Mouse (Mus musculus) T-helper 2 cell (primary cell): Measurements from ENCODE around the gene Tlcd2.

Source experiments
- in situ Hi-C: fragments of 300-600 bp; cut with MboI, MseI; formaldehyde crosslinking; loops from one replicate; pipeline ENCODE4 v1.15.1; 2025; ENCODE audit warnings: high pct_unique_total_duplicates

Tlcd2 gene

DNA sequence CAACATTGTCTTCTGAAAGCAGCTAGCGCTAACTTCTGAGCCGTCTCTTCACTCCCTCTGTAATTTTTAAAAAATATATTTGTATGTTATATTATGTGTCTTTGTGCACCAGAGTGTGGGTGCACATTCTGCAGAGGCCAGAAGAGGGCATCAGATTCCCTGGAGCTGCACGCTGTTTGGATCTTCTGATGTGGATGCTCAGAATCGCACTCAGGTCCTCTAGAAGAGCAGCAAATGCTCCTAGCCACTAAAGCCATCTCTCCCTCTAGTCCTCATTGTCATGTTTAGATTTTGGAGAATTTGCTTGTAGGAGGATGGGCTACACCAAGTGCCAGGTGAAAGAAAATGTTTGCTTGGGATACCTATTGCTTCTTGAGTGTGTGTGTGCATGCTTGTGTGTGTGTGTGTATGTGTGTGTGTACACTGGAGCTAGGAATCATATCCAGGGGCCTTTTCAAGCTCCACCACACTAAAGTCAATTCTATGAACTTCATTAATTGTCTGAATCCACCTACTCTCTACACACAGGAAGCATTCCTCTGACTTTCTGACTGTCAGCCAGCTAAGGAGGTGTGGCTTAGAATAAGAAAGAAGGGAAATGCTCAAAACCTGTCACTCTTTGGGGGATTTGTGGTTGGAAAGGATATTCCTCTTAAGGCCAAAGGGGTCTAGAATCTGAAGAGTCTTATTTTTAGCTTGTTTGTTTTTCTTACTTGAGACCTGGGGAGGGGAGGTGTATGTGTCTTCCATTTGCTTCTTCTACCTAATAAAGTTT, 5.4 kb downstream of the Tlcd2 start:
- in situ Hi-C loops, result no loop called here

DNA sequence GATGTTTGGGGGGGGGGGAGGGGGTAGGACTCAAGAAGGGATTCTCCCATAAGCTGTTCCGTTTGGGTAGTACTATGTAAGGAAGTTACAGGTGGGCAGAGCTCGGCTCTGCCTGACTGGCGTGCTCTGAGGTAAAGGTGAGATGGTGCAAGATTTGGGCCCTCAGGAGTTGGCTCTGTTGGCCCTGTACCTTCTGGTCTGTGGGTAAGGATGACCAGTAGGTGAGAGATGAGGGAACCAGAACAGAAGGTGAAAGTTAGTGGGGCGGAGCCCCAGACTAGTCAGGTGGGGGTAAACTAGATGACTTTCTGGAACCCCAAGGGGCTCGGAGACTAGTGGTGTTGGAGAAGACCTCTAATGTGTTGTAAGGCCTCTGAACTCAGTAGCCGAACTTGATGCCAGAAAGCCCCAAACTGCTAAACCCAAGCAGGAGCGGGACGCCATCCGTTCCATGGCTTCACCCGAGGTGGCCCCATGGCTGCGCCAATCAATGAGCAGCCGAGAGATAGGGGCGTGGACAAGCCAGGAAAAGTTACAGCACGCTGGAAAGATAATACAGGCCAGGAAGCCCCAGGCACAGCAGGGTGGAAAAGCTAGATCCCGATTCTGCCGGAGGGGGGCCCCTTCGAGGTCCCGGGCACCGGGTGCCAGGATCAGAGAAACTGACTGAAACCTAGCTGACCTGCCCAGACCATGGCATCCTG, 6.1 kb downstream of the Tlcd2 start:
- in situ Hi-C loops, result no loop called here

DNA sequence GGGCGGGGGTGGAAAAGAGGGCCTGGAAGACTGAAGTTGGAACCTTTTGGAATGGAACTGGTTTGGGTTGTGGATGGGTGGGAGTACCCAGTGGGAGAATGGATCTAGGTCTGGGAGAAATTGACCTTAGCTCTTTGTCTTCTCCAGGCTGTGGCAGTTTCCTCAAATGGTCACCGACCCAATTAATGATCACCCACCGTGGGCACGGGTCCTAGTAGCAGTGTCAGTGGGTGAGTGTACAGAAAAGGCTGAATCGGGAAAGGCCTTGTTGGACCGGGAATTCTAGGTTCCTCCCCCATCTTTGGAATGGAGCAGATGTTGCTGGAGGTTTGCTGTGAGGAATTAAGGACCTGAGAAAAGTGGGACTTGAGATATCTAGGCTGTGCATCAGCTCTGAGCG, 6.9 kb downstream of the Tlcd2 start:
- in situ Hi-C loops, result no loop called here

DNA sequence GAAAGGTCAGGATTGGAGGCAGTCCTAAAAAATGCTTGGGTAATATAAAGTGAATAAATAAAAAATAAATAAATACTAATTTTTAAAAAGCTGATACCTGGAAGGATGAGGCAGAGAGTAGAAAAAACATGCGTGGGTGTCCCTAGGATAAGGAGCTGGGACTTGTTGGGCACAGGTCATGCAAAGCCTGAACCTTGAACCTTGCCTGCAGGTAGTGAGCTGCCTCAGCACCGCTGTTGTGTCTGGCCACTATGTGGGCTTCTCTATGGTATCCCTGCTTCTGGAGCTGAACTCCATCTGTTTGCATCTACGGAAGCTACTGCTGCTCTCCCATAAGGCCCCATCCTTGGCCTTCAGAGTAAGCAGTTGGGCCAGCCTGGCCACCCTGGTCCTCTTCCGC, 7.7 kb downstream of the Tlcd2 start:
- in situ Hi-C loops, result no loop called here

DNA sequence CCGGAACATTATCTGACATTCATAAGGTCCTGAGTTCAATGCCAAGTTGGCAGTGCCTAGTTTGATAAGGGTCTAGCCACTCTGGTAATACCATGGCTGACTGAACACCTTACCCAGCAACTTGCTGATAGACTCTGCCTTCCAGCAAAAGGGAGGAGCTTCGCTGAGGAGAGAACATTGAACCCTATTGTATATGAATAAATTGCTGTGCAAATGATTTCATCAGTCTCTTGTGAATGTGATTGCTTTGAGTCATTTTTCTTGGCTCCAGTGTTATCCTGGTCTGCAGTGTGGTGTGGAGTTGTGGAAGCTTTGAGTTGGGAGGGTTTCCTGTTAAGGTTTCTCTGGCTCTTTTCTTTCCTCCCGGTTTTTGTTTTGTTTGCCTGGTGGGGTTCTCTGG, 9.2 kb downstream of the Tlcd2 start:
- in situ Hi-C loops, result no loop called here

DNA sequence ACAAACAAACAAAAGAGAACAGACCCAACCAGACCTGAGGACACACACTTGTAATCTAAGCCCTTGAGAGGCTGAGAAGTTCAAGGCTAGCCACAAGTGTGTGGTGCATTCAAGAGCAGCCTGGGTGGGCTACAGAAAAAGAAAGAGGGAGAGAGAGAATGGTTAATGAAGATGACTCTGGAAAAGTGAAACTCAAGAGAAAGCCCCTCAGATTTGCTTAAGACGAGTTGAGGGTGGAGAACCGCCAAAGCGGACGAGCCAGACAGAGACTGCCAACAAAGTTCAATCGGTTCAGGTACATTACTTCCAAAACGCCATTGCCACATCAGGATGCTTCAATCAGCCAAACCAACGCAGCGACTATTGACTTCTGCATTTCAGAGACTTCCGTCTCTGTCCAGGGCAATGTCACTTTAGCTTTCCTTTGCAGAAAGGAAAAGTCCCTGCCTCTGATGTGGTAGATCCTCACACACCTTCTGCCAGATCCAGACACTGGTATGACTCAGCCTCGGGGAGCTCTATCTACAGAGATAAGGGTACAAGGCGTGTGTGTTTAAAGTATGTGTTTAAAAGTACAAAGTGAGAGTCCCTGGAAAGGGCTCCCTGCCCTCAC, 11.1 kb downstream of the Tlcd2 start:
- in situ Hi-C loops, result no loop called here

DNA sequence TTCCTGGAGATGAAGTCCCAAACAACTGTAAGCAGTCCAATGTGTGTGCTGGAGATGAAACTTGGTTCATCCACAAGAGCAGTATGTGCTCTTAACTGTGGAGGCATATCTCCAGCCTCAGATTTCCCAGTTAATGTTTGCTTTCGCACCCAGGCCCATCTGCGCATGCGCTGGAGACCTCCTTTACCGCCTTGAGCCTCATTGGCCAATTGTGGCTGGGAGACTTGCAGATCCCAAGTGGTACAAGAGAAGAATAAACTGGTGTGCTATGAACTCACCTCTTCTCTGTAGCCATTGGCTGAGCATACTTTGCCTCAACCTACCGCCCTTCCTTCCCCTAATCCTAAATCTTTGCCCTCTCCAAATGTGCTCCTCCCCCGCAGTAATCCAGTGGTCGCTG, 11.9 kb downstream of the Tlcd2 start:
- in situ Hi-C loops, result no loop called here

DNA sequence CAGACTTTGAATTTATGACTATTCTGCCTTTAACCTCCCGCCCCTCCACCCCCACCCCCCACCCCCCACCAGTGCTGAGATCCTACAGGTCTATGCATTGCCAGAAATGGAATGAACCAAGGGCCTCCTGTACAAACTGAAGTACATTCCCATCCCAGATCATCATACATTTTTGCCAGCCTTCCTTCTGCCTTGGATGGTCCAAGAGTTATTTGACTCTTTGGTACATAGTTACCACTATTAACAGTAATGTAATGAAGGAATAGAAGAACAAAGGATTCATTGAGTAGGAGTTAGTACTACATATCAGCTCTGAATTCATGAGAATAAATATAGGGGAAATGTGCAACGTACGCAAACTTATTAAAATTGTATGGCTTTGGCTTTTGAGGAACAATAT, 24.7 kb downstream of the Tlcd2 start:
- in situ Hi-C loops, result no loop called here

DNA sequence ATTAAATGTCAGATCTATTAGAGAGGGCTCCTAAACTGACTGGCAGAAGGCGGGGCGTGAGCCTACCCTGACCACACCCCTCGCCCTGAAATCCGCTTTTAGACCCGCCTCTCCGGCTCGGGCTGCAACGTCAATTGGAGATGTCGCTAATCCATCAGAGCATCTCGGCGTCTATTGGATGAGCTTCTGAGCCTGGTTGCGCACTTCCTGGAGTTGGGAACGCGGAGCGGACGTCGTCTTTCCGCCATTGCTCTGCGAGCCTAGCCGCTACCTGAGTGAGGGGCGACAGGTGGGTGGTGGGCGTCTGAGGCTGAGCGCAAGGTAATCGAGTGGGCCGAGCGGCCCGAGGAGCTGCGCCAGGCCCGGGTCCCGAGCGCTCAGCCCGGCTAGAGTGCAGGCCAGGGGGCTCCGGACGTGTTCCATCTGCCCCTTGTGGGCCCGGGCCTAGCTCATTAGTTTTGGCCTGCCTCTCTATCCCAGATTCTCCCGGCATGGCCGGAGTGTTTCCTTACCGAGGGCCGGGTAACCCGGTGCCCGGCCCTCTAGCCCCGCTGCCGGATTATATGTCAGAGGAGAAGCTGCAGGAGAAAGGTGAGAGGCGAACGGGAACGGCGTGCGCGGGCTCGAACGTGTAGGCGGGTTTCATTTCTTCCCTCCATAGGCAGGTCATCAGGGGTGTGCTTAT, 25.2 kb downstream of the Tlcd2 start, which contains the start of gene Prpf8:
Gene Prpf8, plus strand, starts transcription at position 216 of the 685 bp plus-strand sequence.
- in situ Hi-C loops, result no loop called here

DNA sequence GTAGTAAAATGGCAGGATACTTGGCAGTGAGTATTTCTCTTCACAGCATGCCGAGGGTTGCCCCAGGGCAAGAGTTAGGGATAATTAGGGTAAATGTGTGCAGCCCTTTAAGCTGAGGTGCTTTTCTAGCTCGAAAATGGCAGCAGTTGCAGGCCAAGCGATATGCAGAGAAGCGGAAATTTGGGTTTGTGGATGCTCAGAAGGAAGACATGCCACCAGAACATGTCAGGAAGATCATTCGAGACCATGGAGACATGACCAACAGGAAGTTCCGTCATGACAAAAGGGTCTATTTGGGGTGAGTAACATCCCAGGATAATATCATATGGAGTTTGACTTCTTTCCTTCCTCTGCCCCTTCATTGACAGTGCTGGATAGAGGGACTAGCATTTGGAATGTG, 26.0 kb downstream of the Tlcd2 start:
- in situ Hi-C loops, result no loop called here

DNA sequence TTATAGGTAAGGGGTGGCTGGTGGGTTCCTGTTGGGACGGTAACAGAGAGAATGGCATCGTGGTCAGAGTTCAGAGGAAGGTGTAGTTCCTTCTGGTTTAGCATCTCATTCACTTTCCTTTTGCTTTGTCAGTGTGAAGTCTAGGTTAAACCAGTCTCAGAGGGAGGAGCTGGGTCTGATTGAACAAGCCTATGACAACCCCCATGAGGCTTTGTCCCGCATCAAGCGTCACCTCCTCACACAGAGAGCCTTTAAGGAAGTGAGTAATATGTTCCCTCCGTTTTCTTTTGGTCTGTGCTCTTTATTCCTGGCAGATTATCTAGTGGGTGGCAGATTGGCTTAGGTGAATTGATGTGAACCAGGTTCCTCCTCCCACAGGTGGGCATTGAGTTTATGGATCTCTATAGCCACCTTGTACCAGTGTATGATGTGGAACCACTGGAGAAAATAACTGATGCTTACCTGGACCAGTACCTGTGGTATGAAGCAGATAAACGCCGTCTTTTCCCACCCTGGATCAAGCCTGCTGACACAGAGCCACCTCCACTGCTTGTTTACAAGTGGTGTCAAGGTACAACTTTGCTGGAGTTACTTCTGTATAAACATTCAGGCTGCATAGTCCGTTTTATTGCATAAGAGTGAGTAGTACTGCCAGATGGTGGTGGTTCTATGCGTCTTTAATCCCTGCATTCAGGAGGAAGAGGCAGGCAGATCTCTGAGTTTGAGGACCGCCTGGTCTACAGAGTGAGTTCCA, 33.0 kb downstream of the Tlcd2 start:
- in situ Hi-C loops, result no loop called here

DNA sequence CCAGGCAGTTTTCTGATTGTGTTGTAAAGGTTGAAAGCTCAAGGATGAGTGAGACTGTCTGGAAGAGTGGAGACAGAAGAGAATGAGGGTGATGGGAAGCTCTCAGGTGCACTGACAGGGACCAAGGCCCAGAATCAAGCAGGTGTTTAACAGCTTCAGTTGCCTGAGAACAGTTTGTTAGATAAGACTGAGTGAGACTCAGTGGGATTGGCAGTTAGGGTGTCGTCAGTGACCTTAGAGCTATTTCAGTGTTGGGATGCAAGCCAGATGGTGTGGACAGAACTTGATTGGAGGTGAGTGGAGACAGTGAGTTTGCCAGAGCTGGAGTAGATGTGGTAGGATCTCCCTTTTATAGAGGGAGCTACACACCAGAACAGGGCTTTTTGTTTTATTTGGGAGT, 36.6 kb downstream of the Tlcd2 start:
- in situ Hi-C loops, result no loop called here

DNA sequence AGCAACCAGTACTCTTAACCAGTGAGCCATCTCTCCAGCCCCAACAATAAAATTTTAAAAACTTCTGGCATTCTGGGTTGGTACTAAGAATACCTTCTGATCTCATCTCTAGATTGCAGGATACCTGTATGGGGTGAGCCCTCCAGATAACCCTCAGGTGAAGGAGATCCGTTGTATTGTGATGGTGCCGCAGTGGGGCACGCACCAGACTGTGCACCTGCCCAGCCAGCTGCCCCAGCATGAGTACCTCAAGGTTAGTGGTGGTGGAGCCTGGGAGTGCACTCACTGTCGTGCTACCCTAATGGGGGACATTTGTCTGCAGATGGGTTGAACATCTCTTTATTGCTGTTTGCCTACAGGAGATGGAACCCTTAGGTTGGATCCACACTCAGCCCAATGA, 46.6 kb downstream of the Tlcd2 start:
- in situ Hi-C loops, result no loop called here

DNA sequence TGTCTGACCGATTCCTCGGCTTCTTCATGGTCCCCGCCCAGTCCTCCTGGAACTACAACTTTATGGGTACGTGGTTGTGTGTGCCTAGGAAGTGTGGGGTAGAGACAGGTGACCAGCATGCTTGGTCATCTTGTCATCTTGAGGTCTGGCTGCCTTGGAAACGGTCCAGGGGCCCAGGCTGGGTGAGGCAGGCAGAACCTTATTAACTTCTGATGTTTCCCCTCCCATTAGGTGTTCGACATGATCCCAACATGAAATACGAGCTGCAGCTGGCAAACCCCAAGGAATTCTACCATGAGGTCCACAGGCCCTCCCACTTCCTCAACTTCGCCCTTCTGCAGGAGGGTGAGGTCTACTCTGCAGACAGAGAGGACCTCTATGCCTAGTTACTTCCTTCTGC, 47.4 kb downstream of the Tlcd2 start:
- in situ Hi-C loops, result no loop called here

DNA sequence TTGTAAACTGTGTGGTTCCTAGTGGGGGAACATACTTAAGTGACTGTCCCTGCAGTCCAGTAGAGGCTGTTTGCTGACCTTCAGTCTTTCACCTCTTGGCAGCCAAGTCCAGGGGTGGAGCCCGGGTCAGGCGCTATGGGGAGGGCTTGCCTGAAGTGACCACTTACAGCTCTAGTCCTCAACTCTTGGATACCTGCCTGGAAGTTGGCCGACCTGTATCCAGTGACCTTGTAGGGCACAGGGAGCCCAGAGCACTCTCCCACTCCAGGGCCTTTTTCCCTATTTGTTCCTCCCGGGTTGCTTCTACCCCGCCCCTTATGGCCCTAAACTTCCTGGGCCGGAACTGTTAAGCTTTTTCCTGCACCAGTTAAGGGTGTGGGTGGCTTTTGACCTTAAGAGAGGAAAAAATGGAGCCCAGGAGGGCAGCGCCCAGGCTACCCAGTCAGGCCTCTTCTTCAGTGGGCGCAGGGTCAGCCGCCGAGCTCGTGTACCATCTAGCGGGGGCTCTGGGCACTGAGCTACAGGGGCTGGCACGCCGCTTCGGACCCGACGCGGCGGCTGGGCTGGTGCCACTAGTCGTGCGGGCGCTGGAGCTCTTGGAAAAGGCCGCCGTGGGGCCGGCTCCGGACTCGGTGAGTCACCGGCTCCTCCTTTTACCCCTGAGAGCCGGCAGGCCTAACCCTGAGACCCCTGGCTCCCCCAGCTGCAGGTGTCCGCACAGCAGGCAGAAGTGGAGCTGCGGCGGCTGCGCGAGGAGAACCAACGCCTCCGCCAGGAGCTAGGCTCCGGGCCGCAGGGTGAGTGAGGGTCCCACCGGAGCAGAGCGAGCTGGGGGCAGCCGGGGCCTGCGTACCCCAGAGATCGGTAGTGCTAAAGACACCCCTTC, 48.5 kb downstream of the Tlcd2 start, which contains the start of gene Rilp:
Gene Rilp, plus strand, starts transcription at position 354 of the 886 bp plus-strand sequence.
- in situ Hi-C loops, result no loop called here

DNA sequence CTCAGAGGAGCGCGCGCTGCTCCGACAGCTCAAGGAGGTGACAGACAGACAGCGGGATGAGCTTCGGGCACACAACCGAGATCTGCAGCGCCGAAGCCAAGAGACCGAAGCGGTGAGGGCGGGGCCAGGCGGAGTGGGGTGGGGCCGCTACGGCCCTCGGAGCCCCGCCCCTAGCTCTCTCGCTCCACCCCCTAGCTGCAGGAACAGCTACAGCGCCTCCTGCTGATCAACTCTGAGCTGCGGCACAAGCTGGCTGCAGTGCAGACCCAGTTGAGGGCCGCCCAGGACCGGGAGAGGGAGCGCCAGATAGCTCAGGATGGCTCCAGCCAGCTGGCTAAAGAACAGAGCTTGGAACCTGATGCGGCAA, 49.1 kb downstream of the Tlcd2 start:
- in situ Hi-C loops, result no loop called here

DNA sequence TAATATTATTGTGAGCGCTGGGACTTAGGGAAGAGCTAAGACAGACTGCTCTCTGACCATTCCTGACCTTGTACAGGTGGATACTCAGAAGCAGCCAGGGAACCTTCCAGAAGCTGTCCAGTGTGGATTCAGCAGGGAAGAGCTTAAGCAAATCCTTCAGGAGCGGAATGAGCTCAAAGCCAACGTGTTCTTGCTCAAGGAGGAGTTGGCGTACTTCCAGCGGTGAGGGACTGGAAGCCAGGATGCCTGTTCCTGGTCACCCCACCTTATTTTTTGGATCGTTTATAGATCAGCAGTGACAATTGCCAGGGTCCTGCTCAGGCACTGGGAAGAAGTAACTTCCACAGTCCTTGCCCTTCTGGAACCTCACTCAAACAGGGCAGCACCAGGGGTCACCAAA, 49.7 kb downstream of the Tlcd2 start:
- in situ Hi-C loops, result no loop called here

DNA sequence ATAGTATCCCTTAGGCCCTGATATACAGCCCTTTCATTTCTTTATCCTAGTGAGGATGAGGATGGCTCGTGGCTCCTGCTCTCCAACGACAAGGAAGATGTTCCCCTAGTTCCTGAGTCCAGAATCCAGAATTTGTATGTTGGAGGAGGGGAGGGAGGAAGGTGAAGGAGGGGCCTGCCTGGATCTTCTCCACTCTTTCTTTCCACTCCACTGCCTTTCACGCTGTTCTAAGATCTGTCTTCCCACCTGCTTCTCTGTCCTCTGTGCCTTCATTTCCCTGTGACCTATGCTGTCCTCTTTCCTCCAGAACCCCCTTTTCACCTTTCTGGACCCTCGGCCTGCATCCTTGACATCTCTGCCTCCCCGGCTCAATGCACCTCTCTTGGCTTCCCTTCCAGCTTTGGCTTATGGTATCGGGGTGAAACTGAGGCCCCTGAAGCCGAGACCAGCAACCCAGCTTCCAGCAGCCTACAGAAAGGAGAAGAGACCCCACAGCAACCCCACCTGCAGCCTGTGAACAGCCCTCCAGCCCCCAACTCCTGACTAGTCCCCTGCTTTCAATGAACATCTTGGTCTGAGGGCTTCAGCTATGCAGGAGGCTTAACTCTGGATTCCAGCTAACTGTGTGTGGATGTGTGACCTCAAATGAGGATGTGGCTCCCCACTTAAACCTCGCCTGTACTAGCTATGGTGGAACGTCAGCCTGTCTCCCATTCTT, 50.9 kb downstream of the Tlcd2 start:
- in situ Hi-C loops, result no loop called here

DNA sequence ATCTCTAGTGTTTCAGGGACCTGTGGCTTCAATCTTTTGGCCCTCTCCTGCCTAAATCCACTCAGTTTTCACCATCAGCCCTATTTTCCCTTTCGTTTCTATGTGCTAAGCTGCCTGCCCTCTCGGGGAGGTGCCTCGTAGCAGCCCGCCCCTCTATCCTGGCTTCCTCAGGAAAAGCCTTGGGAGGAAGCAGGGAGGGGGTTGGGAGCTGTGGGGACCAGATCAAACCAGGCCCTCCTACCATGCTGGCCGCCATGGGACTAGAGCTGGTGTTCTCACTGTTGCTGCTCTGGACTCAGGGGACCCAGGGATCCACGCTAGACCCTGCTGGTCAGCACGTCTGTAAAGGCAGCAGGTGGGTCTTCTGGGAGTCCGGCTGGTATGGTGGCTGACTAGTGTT, 51.8 kb downstream of the Tlcd2 start, which contains the start of gene Scarf1:
Gene Scarf1, plus strand, starts transcription at position 205 of the 400 bp plus-strand sequence.
- in situ Hi-C loops, result no loop called here

DNA sequence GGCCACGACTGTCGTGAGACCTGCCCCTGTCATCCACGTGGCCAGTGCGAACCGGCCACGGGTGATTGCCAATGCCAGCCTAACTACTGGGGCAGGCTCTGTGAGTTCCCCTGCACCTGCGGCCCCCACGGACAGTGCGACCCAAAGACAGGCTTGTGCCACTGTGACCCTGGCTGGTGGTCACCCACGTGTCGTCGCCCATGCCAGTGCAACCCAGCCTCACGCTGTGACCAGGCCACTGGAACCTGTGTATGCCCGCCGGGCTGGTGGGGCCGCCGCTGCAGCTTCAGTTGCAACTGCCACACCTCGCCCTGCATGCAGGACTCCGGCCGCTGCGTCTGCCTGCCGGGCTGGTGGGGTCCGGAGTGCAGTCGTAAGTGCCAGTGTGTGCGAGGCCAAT, 53.7 kb downstream of the Tlcd2 start:
- in situ Hi-C loops, result no loop called here
